Mouse (Mus musculus): Measurements from ENCODE around the gene Gm44511.
"Not testable (repeated sequence)": the region's sequence is repeated elsewhere in the genome, so short reads cannot be mapped to it uniquely, and the experiment has no call there.

Gm44511 gene

GRCm38 (mm10) chr6:128799896-128800270, 26.2 kb downstream of the Gm44511 start:
- no peak for DNase-seq (ENCODE audit: low spot score)

DNA sequence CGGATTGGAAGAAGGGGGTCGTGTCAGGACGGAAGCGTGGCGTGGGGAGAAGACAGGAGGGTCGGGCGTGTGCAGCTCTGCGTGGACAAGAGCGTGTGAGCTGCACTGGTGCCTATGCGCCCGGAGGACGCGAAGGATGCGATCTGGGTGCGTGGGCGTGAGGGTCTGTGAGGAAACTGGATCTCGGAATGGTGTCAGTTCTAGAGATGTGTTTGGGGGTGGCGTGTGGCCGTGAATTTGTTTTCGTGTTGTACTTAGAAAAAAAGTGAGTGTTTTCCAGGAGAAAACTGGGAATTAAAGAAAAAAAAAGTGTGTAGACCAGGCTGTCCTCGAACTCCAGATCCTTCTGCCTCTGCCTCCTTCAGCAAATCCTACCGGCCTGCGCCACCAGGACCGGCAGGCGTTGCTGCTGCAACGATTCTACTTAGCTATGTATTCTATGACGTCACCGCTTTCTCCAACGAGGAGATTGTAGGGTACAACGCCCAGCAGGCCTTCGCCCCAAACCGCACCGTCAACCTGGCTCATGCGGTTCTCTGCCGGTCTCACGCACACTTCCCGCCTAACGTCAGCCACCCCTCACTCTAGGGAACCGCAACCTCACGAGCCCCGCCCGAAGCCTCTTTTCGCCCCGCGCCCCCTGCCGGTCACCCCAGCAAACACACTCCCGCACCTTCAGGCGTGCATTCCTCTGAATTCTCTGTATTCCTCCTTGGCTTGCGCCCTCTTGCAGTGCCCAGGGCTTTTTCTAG, 26.8 kb downstream of the Gm44511 start:
- peak; percentile 95 for DNase-seq (ENCODE audit: low spot score)

- DNase-seq (ENCODE audit: low spot score), result peak; percentile 89
Measured at GRCm38 (mm10) chr6:128798772-128799143, 27.4 kb downstream of the Gm44511 start.

DNA sequence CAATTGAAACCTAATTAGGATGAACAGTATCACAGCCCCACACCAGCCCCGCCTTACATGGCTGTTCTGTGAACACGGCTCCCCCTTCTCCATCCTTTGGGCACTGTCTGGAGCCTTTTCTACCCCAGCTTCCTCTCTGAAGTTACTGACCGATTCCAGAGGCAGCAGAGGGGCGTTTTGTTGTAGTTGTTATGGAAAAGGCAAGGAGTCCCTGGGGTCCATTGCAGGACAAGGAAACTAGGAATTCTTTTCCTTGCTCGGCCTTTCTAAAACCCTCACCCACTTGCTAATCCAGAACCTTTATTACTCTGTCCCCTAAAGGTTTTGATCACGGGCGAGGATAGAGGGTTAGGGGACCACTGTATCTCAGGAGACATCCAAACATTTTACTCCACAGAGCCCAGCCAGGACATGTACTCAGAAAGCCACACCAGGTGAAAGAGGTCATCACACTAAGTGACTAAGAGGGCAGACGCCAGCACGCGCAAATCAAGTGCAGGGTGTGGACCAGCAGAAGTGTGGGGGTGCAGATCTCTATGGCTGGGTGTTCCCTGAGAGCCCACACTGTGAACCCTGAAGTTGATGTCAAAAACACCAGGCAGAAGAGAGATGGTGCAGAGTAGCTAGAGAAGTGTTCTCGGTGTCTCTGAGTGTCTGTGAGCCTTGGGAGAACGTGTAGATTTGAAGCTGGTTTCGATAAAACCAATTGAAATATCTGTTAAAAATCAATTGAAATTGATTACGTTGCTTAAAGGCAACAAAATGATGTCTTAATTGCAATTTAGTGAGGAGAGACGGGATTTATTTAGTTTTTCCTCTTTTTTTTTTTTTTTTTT, 28.0 kb downstream of the Gm44511 start:
- DNase-seq (ENCODE audit: low spot score), result peak; percentile 31

DNA sequence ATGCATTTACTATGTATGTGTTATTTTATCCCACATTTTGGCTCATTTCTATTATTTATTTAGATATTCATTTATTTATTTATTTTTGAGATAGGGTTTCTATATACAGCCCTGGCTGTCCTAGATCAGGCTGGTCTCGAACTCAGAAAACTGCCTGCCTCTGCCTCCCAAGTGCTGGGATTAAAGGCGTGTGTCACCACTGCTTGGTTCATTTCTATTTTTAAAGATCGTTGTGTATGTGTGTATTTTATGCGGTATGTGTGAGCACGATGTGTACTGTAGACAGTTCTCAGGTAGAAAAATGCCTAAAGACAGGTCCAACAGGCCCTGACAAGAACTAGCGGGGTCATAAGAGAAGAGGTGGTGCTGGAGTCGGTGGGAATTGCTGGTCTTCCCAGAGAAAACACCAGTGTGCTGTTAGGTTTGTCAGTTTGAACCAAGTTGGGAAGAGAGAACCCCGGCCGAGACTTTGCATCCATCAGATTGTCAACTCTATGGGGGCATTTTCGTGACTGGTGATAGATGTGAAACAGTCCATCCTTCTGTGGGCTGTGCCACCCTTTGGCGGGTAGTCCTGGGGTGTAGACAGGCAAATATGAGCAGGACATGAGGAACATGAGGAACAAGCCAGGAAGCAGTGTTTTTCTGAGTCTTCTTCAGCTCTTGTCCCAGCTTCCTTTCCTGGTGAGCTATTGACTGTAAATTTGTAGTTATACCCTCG, 28.8 kb downstream of the Gm44511 start:
- no peak for DNase-seq (ENCODE audit: low spot score)

GRCm38 (mm10) chr6:128796321-128796955, 29.7 kb downstream of the Gm44511 start:
- DNase-seq (ENCODE audit: low spot score), result no peak

DNA sequence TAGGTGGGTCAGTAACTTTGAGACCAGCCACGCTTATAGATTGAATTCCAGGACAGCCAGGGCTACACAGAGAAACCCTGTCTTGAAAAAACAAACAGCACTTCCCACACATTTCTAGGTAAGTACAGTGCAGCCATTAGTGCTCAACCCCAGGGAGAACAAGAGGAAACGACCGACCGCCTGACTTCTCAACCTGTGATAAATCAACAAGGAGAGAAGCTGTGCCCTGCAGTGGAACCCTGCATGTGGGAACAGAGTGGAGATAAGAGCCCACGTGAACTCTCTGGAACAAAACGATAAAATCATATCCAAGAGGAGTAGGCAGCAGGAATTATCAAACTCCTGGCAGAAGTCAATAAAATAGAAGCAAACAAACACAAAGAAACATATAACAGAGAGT, 32.4 kb downstream of the Gm44511 start:
- DNase-seq (ENCODE audit: low spot score), result no peak

DNA sequence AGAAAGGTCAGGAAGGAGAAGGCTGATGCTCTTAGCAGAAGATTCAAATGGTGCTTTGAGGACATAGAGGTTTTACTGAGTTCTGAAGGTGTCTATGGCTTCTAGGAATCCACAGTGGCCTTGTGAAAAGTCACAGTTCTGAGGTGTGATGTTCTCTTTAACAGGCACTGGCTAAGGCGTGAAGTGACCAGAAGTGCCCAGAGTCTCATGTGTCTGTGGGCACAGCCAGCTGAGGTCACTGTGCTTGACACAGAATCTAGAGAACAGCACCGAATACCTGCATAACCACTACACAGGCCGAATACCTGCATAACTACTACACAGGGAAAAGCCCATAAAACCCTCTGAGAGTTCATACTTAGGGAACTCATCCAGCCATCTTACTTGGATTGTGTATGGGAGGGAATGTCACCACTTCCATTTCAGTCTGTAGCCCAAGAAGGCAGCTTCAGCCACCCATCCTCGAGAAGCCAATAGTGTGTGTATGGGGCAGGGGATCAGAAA, 35.6 kb downstream of the Gm44511 start:
- not testable (repeated sequence) for DNase-seq (ENCODE audit: low spot score)

DNA sequence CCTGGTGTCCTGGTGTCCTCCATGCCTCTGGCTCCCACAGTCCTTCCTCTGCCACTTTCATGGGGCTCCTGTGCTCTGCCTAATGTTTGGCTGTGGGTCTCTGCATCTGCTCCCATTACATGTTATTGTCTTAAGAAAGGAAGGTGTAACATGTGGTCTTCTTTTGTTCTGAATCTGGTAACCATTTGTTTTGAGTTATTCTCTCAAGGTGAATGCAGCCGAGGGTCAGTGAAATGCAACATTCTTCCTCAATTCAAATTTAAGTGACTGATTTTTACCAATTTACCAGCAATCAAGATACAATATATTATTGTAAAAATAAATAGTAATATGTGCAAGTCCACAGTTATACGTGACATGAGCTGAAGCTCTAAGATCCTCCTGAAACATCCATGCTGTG, 37.0 kb downstream of the Gm44511 start, which contains the start of gene Klrb1c:
Klrb1c (minus strand) TSS at position 101 of the 400 bp plus-strand sequence.
- DNase-seq (ENCODE audit: low spot score), result no peak

DNA sequence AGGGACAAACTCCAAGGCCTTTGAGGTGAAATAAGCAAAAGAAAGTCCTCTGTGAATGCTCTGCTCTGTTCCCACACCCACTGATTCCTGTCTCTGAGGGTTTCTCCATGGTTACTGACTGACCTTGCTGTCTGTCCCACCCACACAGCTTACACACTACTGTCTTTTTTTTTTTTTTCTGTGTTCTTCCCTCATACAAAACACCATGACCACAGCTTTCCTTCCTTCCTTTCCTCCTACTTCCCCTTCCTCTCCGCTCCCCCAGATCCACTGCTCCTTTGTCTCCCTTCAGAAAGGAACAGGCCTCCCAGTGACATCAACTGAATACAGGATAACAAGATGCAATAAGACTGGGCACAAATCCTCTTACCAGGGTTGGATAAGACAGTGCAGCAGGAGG, 37.6 kb downstream of the Gm44511 start:
- no peak for DNase-seq (ENCODE audit: low spot score)

DNA sequence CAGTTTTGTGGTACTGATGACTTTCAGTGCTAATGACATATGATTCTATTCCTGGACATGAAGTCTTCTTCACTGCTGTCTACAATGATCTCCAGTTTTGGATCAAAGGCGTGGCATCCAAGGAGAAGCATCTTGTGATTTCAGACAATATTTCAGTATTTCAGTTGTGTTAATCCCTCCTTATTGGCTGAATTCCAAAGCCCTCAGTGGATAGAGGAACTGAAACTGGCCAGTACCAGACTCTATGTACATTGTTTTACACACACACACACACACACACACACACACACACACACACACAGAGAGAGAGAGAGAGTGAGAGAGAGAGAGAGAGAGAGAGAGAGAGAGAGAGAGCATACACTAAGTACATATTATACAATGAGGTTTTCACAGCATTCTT, 39.7 kb downstream of the Gm44511 start:
- not testable (repeated sequence) for DNase-seq (ENCODE audit: low spot score)

- peak; percentile 54 for DNase-seq (ENCODE audit: low spot score)
Measured at GRCm38 (mm10) chr6:128769481-128770253, 56.4 kb downstream of the Gm44511 start.

- DNase-seq (ENCODE audit: low spot score), result no peak
Measured at GRCm38 (mm10) chr6:128768047-128768446, 58.1 kb downstream of the Gm44511 start.

DNA sequence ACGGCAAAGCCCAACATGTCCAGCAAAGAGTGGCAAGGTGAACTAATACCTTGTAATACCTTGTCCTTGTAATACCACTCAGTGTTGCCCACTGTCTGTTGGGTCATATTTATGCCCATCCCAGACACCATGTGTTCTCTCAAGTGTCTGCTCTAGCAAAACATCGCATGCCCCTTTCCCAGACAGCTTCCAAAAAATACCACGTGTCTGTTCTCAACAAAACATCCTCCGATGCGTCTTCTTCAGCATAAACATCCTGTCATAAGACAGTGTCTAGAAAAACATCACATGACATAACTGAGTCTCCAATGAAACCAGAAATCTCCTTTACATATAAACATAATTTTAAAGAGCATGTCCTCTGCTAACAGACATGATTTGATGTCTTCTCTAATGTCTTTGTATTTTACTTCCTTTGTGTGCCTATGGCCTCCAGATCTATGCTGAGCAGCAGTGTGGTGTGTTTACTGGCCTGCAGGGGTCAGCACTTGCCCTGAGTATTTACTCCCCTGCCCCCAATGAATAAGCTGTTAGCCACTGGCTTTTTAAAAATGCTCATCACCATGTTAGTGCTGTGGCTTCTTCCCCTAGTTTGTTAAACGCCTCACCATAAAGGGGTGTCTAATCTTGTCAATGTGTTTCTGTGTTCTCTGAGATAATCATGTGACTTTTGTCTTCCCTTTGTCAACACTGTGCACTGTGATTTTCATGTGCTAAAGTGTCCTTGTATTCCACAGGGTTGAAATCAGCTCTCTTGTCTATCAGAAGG, 59.4 kb downstream of the Gm44511 start:
- DNase-seq (ENCODE audit: low spot score), result peak; percentile 80

DNA sequence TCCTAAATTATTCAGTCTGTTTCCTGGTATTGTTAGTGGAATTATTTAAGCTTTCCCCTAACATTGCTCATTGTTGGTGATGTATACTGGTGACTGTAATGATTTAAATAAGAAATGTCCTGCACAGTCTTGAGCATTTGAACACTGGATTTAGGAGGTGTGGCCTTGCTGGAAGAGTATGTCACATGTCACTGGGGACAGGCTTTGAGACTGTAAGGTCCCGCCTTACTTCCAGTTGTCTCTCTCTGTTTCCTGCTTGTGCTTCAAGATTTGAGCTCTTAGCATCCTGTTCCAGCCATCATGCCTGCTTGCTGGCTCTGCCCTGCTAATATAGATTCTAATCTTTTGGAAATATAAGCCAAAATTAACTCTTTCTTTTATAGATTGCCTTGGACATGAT, 60.9 kb downstream of the Gm44511 start:
- no peak for DNase-seq (ENCODE audit: low spot score)

DNA sequence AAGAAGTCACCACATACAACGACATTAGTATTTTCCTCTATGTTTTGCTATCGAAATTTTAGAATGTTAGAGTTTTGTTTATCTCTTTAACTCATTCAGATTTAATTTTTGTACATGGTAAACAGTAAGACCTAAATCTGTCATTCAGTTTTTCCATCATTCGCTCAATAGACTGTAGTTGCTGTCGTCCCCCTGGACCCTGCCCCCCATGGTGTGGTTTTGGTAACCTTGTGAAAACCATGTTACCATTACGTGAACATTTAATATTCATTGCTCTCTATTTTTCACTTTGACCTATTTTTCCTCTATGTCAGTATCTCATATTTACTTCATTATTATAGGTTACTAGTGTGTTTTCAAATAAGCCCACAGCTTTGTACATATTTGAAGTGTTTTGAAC, 61.5 kb downstream of the Gm44511 start:
- DNase-seq (ENCODE audit: low spot score), result no peak

DNA sequence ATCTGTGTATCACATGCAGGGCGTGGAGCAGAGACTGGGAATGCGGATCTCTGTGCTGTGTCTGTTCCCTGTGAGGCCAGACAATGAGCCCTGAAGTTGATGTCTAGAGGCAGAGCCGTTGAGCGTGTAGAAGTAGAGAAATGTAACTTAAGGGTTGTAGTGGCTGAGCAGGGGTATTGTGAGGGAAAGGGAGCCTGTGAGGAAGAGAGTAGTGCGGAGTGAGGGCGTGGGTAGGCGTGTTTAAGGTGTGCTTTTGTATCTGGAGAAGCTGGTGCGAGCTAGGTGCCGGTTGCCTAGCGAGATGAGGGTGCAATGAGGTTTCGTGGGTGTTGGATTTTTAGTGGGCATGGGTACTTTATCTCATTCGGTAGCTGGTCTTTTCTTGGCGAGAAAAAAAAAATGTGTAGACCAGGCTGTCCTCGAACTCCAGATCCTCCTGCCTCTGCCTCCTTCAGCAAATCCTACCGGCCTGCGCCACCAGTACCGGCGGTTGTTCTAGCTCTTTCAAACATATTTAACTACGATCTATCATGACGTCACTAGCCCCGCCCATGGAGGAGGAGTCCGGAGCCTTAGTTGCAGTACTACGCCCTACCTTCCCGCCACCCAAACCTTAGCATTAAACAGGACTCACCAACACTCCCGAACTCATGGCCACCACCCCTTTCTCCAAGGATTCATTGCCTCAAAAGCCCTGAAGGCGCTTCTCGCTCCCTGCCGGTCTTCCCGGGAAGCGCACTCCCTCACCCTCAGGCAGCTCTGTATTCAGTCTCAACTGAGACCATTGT, 62.2 kb downstream of the Gm44511 start:
- DNase-seq (ENCODE audit: low spot score), result peak; percentile 96

DNA sequence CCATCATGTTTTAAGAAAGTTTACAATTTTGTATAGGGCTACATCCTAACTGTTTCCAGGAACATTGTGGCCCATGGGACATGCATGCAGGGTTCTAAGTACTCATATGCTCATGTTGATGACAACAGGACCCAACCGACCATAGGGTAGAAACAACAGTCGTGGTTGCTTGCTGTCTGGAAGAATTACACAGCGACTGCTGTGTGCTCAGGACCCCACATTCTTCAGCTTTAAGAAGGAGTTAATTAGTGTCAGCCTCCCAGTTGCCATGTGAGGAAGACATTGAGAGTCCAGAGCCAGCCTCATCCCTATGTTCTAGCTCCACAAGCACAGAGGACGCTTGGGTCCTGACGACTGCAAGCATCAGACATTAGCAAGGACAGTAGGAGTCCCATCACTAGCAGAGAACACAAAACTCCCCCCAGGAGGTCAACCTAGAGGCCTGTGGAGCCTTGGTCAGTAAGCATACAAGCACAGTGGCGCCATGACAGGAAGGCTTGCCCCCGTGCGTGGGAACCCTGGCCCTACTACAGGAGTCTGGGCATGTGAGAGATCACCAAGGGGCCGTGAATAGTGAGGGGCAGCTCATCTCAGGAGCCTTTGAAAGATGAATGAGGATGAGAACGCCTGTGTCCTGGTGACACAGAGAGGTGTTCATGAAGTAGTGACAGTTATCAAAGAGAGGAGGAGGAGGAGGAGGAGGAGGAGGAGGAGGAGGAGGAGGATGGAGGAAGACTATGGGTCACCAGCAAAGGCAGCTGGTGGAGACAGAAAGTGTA, 63.0 kb downstream of the Gm44511 start:
- not testable (repeated sequence) for DNase-seq (ENCODE audit: low spot score)

DNA sequence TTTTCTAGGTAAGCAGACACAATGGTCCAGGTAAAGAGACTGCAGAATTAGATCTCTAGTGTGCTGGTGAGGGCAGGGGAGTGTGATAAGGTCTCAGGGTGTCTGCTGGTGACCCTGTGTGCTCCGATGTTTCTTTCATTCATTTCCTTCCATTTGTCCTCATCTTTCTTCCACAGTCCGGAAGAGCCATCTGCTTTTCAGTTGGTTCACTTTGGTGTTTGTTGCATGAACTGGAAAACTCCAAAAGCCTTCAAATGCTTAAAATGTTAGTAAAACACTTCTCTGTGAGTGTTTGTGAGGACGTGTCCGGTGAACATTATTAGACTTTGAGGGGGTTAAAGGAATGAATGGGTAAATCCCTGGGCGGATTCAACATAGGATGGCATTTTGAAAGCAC, 65.0 kb downstream of the Gm44511 start:
- DNase-seq (ENCODE audit: low spot score), result peak; percentile 21
